Mouse (Mus musculus): ENCODE measurements around the gene Ift80.

DNA sequence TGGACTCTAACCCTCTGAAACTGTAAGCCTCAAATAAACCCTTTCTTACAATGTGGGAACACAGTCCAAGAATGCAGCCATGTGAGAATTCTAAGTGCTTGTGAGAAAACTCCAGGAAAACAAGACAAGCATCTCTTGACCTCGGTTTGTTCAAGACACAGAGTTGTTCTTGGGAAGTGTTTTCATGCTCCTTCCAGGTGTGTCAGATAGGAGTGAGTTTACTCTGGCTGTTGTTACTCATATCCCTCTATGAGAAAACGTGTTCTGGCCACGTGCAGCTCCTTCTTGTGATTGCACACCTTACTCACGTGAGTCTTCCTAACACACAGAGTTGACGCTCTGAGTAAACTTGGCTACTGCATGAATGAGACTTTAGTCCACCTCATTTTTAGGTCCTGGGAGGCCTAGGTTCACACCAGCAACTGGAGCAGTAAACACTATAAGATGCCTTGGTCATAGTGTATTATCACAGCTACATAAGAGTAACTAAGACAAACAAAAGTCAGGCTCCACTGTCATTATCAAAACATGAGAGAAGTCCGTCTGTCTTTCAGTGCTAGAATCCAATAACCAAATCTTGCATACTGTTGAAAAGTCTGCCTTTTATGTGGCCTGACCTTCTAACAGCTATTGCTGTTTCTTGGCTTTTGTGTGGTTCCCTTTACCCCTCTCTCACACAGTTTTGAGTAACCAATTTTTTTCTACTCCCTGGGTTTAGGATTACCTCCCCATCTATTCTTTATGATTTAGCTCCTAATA is 37.7 kb downstream of the Ift80 start:
- TF ChIP-seq CTCF (IDR thresholded peaks at IDR 0.05; ENCODE audit: low read depth, low read length) (no peak), TAL1 (conservative IDR thresholded peaks at IDR 0.05; ENCODE audit: low read depth, low read length) (no peak), GATA1 (IDR thresholded peaks at IDR 0.05; ENCODE audit: borderline replicate concordance, low read length) (no peak), GATA2 (IDR thresholded peaks at IDR 0.05; ENCODE audit: borderline replicate concordance, low read depth, low read length) (no peak)

Data from G1E (cell line).